Mouse (Mus musculus) erythroblast, embryonic 14.5 days (primary cell): Measurements from ENCODE around the gene Krt16. TPM values are rescaled to one million over a fixed set of nuclear protein-coding genes. Genes with fewer than 3 reads are reported as not detected.
"Not testable (repeated sequence)": the region's sequence is repeated elsewhere in the genome, so short reads cannot be mapped to it uniquely, and the experiment has no call there.

Experiments
- H3K27me3 ChIP-seq: 2 replicates; pipeline ENCODE4 v1.6.1; 2012; ENCODE audit warnings: inconsistent platforms; ENCODE audit not compliant: control insufficient read depth
- H3K36me3 ChIP-seq: 2 replicates; pipeline ENCODE4 v1.6.1; 2012; ENCODE audit warnings: mild to moderate bottlenecking, inconsistent platforms; ENCODE audit not compliant: control insufficient read depth
- H3K4me1 ChIP-seq: 2 replicates; pipeline ENCODE4 v1.6.1; 2012; ENCODE audit warnings: inconsistent platforms; ENCODE audit not compliant: control insufficient read depth
- H3K4me3 ChIP-seq: replicated peaks from 2 replicates; pipeline ENCODE3; 2012; ENCODE audit warnings: moderate library complexity, mild to moderate bottlenecking, inconsistent platforms
- H3K9me3 ChIP-seq: 2 replicates; pipeline ENCODE4 v1.6.1; 2012; ENCODE audit warnings: low read length, inconsistent platforms, mixed read lengths; ENCODE audit not compliant: control insufficient read depth
- GATA1 ChIP-seq: IDR thresholded peaks from 2 replicates; pipeline ENCODE4 v1.6.1; 2012; ENCODE audit warnings: low read length, inconsistent platforms, mixed read lengths
- TAL1 ChIP-seq: IDR thresholded peaks from 3 replicates; pipeline ENCODE4 v1.6.1; 2012; ENCODE audit warnings: low read length, inconsistent platforms, mixed read lengths
- polyA plus RNA-seq: library from polyadenylated mRNA; stranded (reverse); fragments of >175 nt; gene quantifications from 2 replicates; pipeline ENCODE4 v1.2.3, GENCODE M21; 2012

Krt16 gene
- polyA plus RNA-seq, 1 experiment, result not detected

DNA sequence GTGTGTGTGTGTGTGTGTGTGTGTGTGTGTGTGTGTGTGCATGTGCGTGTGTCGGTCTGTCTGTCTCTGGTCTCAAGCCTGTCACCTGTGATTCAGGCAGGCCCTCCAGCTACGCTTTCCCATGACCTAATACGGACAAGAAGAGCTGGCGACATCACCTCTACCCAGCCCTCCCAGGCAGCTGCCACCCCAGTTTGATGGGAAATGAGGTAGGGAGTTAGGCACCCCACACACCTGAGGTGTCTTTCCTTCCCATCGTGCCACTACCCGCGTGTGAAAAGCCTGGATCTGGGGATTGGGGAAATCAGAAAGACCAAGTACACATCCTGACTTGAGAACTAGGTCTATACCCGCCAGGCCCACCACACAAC is 12.5 kb upstream of the Krt16 start:
- no peaks in the 10 kb centered on the region for H3K36me3 ChIP-seq
- H3K4me3 ChIP-seq, result no peak overlapping the region
- TF ChIP-seq GATA1 (no peak), TAL1 (no peak)
- no peaks in the 10 kb centered on the region for H3K27me3 ChIP-seq
- no peaks in the 10 kb centered on the region for H3K9me3 ChIP-seq
- H3K4me1 ChIP-seq, result no peaks in the 10 kb centered on the region

DNA sequence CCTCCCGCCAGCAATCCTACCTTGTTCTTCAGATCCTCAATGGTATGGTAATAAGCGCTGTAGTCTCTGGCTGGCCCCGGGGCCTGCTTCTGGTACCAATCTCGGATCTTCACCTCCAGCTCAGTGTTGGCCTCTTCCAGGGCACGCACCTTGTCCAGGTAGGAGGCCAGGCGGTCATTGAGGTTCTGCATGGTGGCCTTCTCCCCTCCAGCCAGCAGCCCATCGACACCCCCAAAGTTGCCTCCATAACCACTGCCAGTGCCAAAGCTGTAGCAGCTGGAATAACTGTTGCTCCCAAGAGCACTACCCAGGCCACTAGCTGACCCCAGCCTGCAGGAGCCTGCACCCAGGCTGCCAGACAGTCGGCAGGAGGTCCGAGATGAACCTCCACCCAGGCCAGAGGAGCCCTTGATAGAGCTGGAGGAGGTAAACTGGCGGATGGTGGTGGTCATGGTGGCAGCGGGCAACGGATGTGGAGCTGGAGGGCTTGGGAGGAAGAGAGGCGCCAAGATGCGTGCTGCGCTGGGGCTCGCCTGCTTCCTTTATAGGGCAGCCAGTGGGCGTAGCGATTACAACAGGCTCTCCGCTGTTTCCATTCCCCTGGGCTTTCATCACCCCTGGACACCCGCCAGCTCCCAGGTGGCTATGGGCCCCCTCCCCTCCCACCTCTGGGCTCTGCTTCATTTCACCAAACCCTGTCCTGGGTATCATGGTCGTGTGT is 12.0 kb upstream of the Krt16 start, which contains the start of gene Krt17:
TSS of gene Krt17 (minus strand) at position 516 of the 721 bp plus-strand sequence.
- no peak within 1 kb of the TSS for H3K4me3 ChIP-seq
- TF ChIP-seq TAL1, result no peak
- no peak for TF ChIP-seq GATA1
- no peaks in the 10 kb centered on the region for H3K36me3 ChIP-seq
- no peaks in the 10 kb centered on the region for H3K4me1 ChIP-seq
- no peaks in the 10 kb centered on the region for H3K9me3 ChIP-seq
- no peaks in the 10 kb centered on the region for H3K27me3 ChIP-seq

DNA sequence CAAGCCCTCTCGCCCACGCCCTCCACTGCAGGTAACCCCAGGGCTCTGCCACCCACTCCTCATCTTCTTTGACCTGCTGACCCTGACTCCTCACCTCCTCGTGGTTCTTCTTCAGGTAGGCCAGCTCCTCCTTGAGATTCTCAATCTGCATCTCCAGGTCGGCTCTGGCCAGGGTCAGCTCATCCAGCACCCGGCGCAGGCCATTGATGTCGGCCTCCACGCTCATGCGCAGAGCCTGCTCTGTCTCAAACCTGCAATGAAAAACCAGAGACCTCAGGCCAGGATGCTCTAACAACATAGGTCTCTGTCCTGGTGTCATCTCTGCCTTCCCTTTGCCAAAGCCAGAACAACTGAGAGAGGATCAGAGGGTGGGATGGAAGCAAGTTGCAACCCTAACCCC is 10.4 kb upstream of the Krt16 start:
- H3K9me3 ChIP-seq, result no peaks in the 10 kb centered on the region
- no peaks in the 10 kb centered on the region for H3K27me3 ChIP-seq
- peaks cover 7% of the 10 kb centered on the region for H3K4me1 ChIP-seq
- no peaks in the 10 kb centered on the region for H3K36me3 ChIP-seq
- H3K4me3 ChIP-seq, result no peak overlapping the region
- TF ChIP-seq GATA1, result no peak
- no peak for TF ChIP-seq TAL1

DNA sequence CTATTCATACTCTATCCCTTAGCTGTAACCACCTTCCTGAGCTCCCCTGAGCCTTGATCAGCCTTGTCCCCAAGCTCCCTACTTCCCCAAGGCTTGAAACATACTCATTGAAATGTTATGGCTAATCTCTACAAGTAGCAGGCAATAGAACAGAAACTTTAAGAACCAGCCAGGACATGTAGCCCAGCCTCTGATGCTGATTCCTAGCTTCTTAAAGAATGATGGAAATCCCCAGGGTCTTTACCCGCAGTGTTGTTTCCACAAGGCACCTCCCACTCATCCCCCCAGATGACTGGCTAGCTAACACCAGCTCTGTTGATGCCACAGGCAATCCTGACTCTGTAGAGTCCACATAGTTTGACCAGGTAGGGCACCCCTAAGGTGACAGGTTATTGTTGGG is 9.3 kb upstream of the Krt16 start:
- no peaks in the 10 kb centered on the region for H3K36me3 ChIP-seq
- TF ChIP-seq GATA1 (no peak), TAL1 (no peak)
- H3K9me3 ChIP-seq, result no peaks in the 10 kb centered on the region
- no peak overlapping the region for H3K4me3 ChIP-seq
- peaks cover 7% of the 10 kb centered on the region for H3K4me1 ChIP-seq
- no peaks in the 10 kb centered on the region for H3K27me3 ChIP-seq

DNA sequence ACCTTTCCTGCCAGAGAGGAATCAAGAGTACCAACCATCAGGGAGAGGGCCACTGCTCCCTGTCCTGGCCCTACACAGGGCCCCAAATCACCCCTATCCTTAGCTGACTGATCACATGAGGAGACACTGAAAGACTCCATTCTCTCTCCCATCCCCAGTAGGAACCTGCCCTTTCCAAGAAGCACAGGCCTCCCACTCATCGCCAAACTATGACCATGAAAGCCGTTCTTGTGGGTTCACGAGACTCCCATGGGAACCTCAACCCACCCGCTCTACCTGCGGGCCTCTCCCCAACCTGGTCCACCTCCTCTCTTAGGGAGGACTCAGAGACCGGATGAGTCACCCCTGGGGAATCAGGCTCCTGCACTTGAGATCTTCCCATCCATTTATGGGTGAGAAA is 6.8 kb upstream of the Krt16 start:
- H3K4me3 ChIP-seq, result no peak overlapping the region
- TF ChIP-seq TAL1, result no peak
- no peak for TF ChIP-seq GATA1
- H3K4me1 ChIP-seq, result peaks cover 7% of the 10 kb centered on the region
- no peaks in the 10 kb centered on the region for H3K27me3 ChIP-seq
- no peaks in the 10 kb centered on the region for H3K9me3 ChIP-seq
- H3K36me3 ChIP-seq, result no peaks in the 10 kb centered on the region

DNA sequence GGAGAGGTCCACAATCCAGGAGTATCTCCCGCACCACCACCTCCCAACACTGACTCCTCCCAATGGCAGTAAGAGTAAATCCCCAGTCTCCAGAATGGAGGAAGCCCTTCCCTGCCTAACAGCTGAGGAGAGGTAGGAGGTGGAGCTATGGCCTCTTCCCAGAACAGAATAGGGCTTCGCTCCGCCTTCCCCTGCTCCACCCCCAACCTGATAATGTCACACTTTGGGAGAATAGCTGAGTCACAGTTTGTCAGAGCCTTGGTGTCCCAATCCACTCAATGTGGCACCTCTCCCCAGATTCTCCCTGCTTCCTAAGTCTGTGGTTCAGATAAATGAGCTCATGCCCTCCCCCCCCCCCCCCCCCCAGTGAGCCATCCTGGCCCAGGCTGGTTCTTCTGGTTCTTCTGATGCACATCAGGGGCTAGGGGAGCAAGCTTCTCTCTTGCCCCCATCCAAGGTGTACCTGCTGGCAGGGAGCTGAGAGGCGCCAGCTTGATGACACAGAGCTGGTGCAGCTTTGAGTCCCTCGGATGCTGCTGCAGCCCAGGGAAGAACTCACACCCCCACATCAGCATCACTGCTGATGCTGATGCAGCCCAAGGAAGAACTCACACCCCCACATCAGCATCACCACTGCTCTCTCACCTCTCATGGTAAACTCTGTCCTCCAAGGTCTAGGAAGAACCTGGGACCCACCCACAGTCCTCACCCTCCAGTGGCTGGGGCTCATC is 5.8 kb upstream of the Krt16 start:
- TF ChIP-seq TAL1 (no peak), GATA1 (no peak)

DNA sequence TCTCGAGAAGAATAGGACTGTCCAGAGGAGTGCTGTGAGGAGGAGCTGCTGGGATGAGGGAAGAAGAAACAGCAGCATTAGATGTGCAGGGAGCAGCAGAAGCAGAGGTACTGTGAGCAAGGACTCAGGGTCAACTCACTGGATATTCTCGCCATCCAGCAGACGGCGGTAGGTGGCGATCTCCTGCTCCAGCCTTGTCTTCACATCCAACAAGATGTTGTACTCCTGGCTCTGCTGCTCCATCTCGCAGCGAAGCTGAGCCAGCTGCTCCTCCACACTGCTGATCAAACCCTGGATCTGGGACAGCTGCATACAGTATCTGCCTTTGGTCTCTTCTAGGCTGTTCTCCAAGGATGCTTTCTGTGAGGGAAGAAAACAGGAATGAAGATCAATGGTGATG is 2.2 kb downstream of the Krt16 start:
- H3K36me3 ChIP-seq, H3K4me3 ChIP-seq, H3K4me1 ChIP-seq, H3K9me3 ChIP-seq, H3K27me3 ChIP-seq: not testable (repeated sequence)

More for the DNA sequence above, 5.8 kb upstream of the Krt16 start:
- no peaks in the 10 kb centered on the region for H3K36me3 ChIP-seq
- H3K9me3 ChIP-seq, result no peaks in the 10 kb centered on the region
- no peaks in the 10 kb centered on the region for H3K27me3 ChIP-seq
- no peak overlapping the region for H3K4me3 ChIP-seq
- H3K4me1 ChIP-seq, result peaks cover 7% of the 10 kb centered on the region

DNA sequence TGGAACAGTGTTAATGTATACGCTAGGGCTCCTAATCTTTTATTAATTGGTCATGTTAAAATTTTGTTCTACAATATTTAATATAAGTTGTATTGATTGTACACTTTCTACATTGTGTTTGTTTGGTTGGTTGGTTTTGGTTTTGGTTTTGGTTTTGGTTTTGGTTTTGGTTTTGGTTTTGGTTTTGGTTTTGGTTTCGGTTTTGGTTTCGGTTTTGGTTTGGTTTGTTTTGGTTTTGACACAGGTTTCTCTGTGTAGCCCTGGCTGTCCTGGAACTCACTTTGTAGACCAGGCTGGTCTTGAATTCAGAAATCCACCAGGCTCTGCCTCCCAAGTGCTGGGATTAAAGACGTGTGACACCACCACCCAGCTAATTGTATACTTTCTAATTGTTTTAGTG is 8.4 kb downstream of the Krt16 start:
- H3K36me3 ChIP-seq, H3K4me3 ChIP-seq, H3K4me1 ChIP-seq, H3K9me3 ChIP-seq, H3K27me3 ChIP-seq: not testable (repeated sequence)

DNA sequence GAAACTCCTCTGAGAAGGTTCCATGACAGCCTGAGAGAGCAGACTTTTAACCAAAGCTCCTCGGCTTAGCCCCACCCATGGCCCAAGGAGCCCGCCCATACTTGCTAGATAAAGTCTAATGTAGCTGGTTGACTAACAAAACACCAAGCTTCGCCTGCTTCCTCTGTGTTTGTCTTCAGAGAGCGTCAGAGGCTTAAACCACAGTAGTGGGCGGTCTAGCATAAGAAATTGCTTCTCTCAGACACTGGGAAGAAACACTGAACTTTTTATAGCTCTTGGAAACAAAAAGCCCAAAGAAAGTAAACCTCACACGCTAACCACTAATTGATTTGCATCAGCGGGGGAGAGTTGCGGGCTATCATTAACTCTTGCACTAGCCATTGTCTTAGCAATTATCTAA is 27.0 kb downstream of the Krt16 start:
- H3K27me3 ChIP-seq, result no peaks in the 10 kb centered on the region
- no peaks in the 10 kb centered on the region for H3K36me3 ChIP-seq
- no peaks in the 10 kb centered on the region for H3K4me1 ChIP-seq
- H3K9me3 ChIP-seq, result 0 out of 2 replicates have a peak, but pooled peaks cover 2% of the 10 kb centered on the region
- TF ChIP-seq TAL1, result no peak
- TF ChIP-seq GATA1, result no peak
- no peak overlapping the region for H3K4me3 ChIP-seq

DNA sequence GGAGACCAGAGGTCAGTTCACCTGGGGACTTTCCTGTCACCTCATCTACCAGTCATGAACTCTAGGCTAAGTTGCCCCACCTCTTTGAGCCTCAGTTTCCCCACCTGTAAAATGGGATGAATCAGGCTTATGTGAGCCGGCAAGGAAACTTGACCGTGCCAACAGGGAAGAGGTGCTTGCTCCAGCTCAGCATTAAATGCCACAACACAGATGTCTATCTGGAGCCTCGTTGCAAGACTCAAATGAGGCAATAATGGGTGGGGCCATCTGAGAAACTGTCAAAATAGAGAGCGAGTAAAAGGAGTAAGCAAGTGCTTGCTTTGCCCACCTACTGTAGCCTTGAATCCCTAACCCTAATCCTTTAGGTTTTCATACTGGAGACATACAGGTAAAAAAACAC is 29.4 kb downstream of the Krt16 start:
- no peak overlapping the region for H3K4me3 ChIP-seq
- no peak for TF ChIP-seq GATA1
- TF ChIP-seq TAL1, result no peak
- no peaks in the 10 kb centered on the region for H3K36me3 ChIP-seq
- no peaks in the 10 kb centered on the region for H3K9me3 ChIP-seq
- no peaks in the 10 kb centered on the region for H3K27me3 ChIP-seq
- H3K4me1 ChIP-seq, result no peaks in the 10 kb centered on the region
